Mouse (Mus musculus) ovary, postnatal 10 days (tissue): ENCODE results near the gene Gm8246.
"Not testable (repeated sequence)": the region's sequence is repeated elsewhere in the genome, so short reads cannot be mapped to it uniquely, and the experiment has no call there.

Source experiments
- DNase-seq: peaks from one replicate; pipeline ENCODE4 v3.0.0; 2022; ENCODE audit warnings: low spot score

Gm8246 gene

DNA sequence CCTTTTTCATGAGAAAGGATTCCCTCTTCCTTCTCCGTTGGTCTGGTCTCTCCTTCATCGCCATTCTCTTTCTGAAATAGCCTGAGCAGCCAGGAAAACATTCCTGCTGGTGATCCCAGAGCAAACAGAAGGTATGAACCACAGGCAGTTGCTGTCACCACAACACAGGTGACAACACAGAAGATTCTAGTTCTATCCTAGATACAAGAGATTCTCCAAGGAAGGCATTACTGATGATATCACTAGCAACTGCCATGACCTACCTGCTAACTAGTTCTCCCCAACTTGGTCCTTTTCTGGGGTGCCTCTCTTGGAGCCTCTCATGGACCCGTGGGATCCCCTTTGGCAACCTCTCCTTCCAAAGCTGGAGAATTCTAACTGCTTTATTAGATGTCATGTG, at the start of gene Gm8246:
Gene Gm8246 (minus strand): TSS at position 101 of the 400 bp plus-strand sequence.
- not testable (repeated sequence) for DNase-seq

DNA sequence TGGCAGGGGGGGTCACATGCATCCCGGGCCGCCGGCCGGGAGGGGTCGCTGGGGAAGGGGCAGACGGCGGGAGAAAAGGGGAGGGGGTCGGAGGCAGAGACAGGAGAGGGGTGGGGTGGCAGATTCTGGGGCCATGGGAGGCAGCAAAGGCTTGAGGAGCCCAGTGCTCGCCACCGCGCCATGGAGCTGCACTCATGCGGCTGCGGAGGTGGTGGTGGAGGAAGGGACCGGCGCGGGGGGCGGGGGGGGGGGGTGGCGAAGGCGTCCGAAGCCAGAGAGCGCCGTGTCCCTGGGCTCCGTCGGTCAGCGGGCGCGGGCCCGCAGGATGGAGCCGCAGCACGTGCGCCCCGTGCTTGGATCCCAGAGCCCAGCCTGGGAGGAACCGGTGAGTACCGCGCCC, 23.7 kb upstream of the Gm8246 start, which contains the start of gene Gm3488:
Gene Gm3488 (plus strand): TSS at position 301 of the 400 bp plus-strand sequence.
- not testable (repeated sequence) for DNase-seq

DNA sequence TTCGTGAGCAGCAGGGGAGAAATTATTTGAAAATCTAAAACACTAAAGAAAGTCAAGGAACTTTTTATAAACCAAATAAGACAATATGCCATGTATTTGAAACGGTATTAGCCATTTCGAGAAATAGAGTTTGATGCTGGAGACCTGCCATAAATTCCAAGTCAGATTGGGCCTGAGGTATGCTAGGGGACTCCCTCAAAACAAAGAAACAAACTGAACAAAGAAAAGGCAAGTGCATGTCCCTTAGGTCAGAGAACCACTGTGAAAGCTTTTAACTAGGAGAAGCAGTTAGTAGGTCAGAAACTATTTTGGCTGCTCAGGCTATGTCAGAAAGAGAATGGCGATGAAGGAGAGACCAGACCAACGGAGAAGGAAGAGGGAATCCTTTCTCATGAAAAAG, 6.3 kb upstream of the Gm8246 start, which contains the start of gene Gm3187:
Gene Gm3187 (plus strand): TSS at position 301 of the 400 bp plus-strand sequence.
- DNase-seq: not testable (repeated sequence)

DNA sequence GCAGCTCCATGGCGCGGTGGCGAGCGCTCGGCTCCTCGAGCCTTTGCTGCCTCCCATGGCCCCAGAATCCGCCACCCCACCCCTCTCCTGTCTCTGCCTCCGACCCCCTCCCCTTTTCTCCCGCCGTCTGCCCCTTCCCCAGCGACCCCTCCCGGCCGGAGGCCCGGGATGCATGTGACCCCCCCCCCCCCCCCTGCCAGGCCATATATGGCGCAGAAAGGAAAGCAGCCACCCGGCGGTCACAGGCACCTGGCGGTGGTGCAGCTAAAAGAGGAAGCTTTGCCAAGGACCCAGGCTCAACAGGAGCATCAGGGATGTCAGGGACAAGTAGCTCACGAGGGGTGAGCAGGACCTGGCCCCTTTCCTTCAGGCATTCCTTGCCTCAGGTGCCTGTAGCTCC, 17.2 kb downstream of the Gm8246 start:
- DNase-seq: not testable (repeated sequence)

DNA sequence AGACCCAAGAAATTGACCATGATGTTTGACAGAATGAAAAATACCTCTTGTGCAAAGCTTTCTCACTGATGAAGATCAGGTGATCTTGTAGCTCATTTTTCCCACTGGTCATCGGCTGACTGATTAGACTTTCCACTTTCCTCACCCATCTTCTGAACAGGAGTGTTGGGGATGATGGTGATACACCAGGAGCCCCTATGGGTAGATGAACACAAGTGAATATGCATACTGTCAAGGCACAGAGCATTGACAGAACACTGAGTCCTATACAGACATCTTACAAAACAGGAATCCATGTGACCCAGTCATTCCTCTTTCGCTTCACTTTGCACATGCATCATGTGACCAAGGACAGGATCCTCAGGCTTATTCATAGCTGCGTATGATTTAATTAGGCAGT, 22.3 kb downstream of the Gm8246 start, which contains the start of gene Gm3194:
Gene Gm3194 (minus strand): TSS at position 101 of the 400 bp plus-strand sequence.
- DNase-seq: not testable (repeated sequence)
